Mouse (Mus musculus) midbrain, embryonic 15.5 days (tissue): ENCODE measurements at regions not wholly inside any gene's neighbourhood (a gene's known extent, or its start where the extent isn't known, plus 50 kb on each side); places are given as distances from the start of the nearest gene placed in this dataset.

Experiments
- ATAC-seq: fragments of 200-750 bp; cut with Nextera tagmentation; replicated peaks from 2 replicates; pipeline ENCODE4 v1.8.0; 2017; ENCODE audit warnings: moderate TSS enrichment
- H3K27ac ChIP-seq: fragments of 300-500 bp; sonication (generic); 2 replicates; pipeline ENCODE4 v1.5.1; 2015; ENCODE audit warnings: mild to moderate bottlenecking, inconsistent platforms
- H3K27me3 ChIP-seq: fragments of 300-500 bp; sonication (generic); replicated peaks from 2 replicates; pipeline ENCODE4 v1.6.1; 2015; ENCODE audit warnings: inconsistent platforms
- H3K36me3 ChIP-seq: fragments of 300-500 bp; sonication (generic); replicated peaks from 2 replicates; pipeline ENCODE4 v1.6.1; 2015; ENCODE audit warnings: inconsistent platforms
- H3K4me1 ChIP-seq: fragments of 300-500 bp; sonication (generic); 2 replicates; pipeline ENCODE4 v1.6.1; 2015; ENCODE audit warnings: inconsistent platforms
- H3K4me2 ChIP-seq: fragments of 300-500 bp; sonication (generic); 2 replicates; pipeline ENCODE4 v1.6.1; 2015; ENCODE audit warnings: inconsistent platforms, mild to moderate bottlenecking, moderate library complexity
- H3K4me3 ChIP-seq: fragments of 300-500 bp; sonication (generic); 2 replicates; pipeline ENCODE4 v1.5.1; 2015; ENCODE audit warnings: mild to moderate bottlenecking, inconsistent platforms
- H3K9ac ChIP-seq: fragments of 300-500 bp; sonication (generic); 2 replicates; pipeline ENCODE4 v1.6.1; 2015; ENCODE audit warnings: mild to moderate bottlenecking, inconsistent platforms
- H3K9me3 ChIP-seq: fragments of 300-500 bp; sonication (generic); 2 replicates; pipeline ENCODE4 v1.6.1; 2016; ENCODE audit warnings: inconsistent platforms
- WGBS: fragments of 180-500 bp; shearing (Covaris S2); methylation state at CpG from one replicate; pipeline ENCODE4 v1.1.7; 2015; ENCODE audit warnings: mixed read lengths; 5-methylcytosine and 5-hydroxymethylcytosine counted together

- Histone ChIP-seq H3K9me3 (no peaks in the 10 kb centered on the region), H3K4me3 (no peak overlapping the region), H3K27ac (no peak overlapping the region), H3K4me1 (no peaks in the 10 kb centered on the region), H3K4me2 (no peak overlapping the region), H3K27me3 (no peaks in the 10 kb centered on the region), H3K36me3 (no peaks in the 10 kb centered on the region), H3K9ac (no peak overlapping the region)
- ATAC-seq, result no peak
- WGBS, result 88% methylated on average over 1 of the region's 1 CpGs
Observed at GRCm38 (mm10) chr2:40342579-40342978, 1116.3 kb upstream of the Ppp6c start.

GRCm38 (mm10) chr2:40332294-40332874 is 1106.1 kb upstream of the Ppp6c start:
- no peak overlapping the region for H3K4me2 ChIP-seq
- peak; percentile 89 for ATAC-seq

GRCm38 (mm10) chr2:40321506-40321905 is 1095.3 kb upstream of the Ppp6c start:
- 37% methylated on average over 2 of the region's 2 CpGs for WGBS

More at GRCm38 (mm10) chr2:40332294-40332874, 1106.1 kb upstream of the Ppp6c start:
- Histone ChIP-seq H3K4me1 (no peaks in the 10 kb centered on the region), H3K9ac (no peak overlapping the region), H3K4me3 (no peak overlapping the region), H3K27me3 (no peaks in the 10 kb centered on the region), H3K36me3 (no peaks in the 10 kb centered on the region), H3K9me3 (no peaks in the 10 kb centered on the region), H3K27ac (0 out of 2 replicates have a peak overlapping the region, but pooled peaks have one; percentile 57)

GRCm38 (mm10) chr2:40320710-40321441 is 1094.6 kb upstream of the Ppp6c start:
- Histone ChIP-seq H3K4me1 (no peaks in the 10 kb centered on the region), H3K27ac (no peak overlapping the region), H3K4me2 (no peak overlapping the region), H3K4me3 (no peak overlapping the region), H3K9me3 (no peaks in the 10 kb centered on the region), H3K36me3 (no peaks in the 10 kb centered on the region), H3K27me3 (no peaks in the 10 kb centered on the region), H3K9ac (no peak overlapping the region)
- WGBS, result 76% methylated on average over 3 of the region's 3 CpGs
- ATAC-seq, result no peak

More at GRCm38 (mm10) chr2:40321506-40321905, 1095.3 kb upstream of the Ppp6c start:
- no peaks in the 10 kb centered on the region for H3K36me3 ChIP-seq
- H3K27me3 ChIP-seq, result no peaks in the 10 kb centered on the region
- H3K4me3 ChIP-seq, result no peak overlapping the region
- H3K4me1 ChIP-seq, result no peaks in the 10 kb centered on the region
- H3K9me3 ChIP-seq, result no peaks in the 10 kb centered on the region
- no peak for ATAC-seq
- H3K27ac ChIP-seq, result no peak overlapping the region
- H3K9ac ChIP-seq, result no peak overlapping the region
- no peak overlapping the region for H3K4me2 ChIP-seq
